Mouse (Mus musculus) Patski (cell line): ENCODE data around the gene Myoz1. TPM values are rescaled to one million over a fixed set of nuclear protein-coding genes. Genes with fewer than 3 reads are reported as not detected.

ENCODE experiments used
- ATAC-seq: fragments of 100-300 bp; one replicate; pipeline ENCODE4 v1.8.0; 2021
- CTCF ChIA-PET: fragments of 350-600 bp; sonication (Branson Sonifier 250); formaldehyde crosslinking; loops from one replicate; lab custom pipeline; 2022; ENCODE audit warnings: inconsistent platforms; lab: Charles Lee
- POLR2A ChIA-PET: fragments of 350-600 bp; sonication (Branson Sonifier 250); formaldehyde crosslinking; loops from one replicate; lab custom pipeline; 2022; ENCODE audit warnings: antibody characterized with exemption, inconsistent platforms; lab: Charles Lee
- DNase-seq: peaks from one replicate; pipeline ENCODE4 v3.0.0-alpha.2; 2011; ENCODE audit warnings: low read depth, low spot score
- H3K27me3 ChIP-seq: fragments of 371-371 bp; one replicate; pipeline ENCODE4 v1.5.1; 2021
- CTCF ChIP-seq: fragments of 100-300 bp; IDR thresholded peaks from one replicate; pipeline ENCODE4 v1.5.1; 2021
- in situ Hi-C: fragments of 300-500 bp; cut with MboI; formaldehyde crosslinking; loops from 3 replicates; pipeline ENCODE4 v1.11.1; 2018; ENCODE audit warnings: low pct_unique_long_range_greater_than_20kb, mixed read lengths
- polyA plus RNA-seq: library from polyadenylated mRNA; unstranded; gene quantifications from one replicate; pipeline ENCODE4 v1.2.3, GENCODE M21; 2021

Myoz1 gene
- polyA plus RNA-seq, 1 experiment from 2014 or later = not detected

DNA sequence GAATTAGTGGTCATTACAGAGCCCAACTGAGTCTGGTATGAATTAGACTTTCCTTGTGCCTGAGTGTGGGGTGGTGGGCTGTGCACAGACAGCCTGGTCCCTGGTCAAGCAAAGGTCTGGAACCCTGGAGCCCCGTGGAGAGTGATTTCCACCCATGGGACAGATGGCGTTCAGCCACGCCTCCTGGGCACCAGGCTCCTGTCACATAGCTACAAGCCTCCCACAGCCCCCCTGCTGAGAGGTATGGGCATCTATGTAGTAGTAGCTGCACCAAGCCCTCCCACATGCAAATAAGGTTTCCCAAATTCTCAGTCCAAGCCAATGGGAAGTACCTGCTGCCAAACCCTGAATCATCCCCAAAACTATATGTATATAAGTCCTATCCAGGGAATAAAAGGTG lies 29.4 kb downstream of the Myoz1 start:
- TF ChIP-seq CTCF = no peak
- in situ Hi-C loops = no loop called here

DNA sequence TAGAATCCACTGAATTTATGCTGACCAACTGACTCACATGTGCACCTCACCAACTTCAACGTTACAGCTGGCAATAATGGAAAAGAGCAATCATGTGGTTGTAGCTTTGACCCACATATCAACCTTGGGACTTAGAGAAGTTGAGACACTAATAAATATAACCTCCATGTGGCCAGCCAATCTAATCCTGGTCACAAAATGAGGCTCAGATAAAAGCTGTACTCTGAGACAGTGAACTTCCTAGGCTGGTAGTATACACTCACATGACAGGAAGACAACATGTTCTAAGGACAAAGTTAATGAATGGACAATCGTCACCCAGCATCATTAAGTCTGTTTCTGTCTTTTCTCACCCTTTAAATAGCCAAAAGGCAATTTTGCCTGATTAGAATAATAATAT lies 29.9 kb downstream of the Myoz1 start:
- in situ Hi-C loops = no loop called here
- ChIA-PET CTCF (interaction anchor here (1.0 kb wide), 1 partner anchor 12 kb away, joined by 3 read pairs; no protein-coding TSS in a partner anchor), POLR2A (no interaction called here)
- no peak for TF ChIP-seq CTCF
- H3K27me3 ChIP-seq = no peaks in the 10 kb centered on the region
- ATAC-seq (no peak), DNase-seq (no peak)

More for the DNA sequence above, 29.4 kb downstream of the Myoz1 start:
- no peak for ATAC-seq
- CTCF ChIA-PET = no interaction called here
- no peak for DNase-seq
- no peaks in the 10 kb centered on the region for H3K27me3 ChIP-seq
- POLR2A ChIA-PET = no interaction called here

DNA sequence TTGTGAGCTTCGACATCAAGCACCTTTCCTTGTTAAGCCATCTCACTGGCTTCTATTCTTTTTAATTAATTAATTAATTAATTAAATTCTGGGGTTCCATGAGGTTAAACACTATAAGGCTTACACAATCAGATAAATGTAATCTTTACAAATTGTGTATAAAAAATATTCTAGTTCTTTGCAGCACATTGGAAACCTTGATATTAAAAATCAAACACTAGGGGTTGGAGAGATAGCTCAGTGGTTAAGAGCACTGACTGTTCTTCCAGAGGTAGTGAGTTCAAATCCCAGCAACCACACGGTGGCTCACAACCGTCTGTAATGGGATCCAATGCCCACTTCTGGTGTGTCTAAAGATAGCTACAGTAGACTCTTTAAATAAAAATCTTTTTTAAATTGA lies 33.4 kb downstream of the Myoz1 start:
- no peak for DNase-seq
- in situ Hi-C loops = no loop called here
- ATAC-seq = no peak
- ChIA-PET CTCF (interaction anchor here (1.6 to 3.0 kb wide), 2 partner anchors 9 to 47 kb away, joined by 4 to 8 read pairs; no protein-coding TSS in a partner anchor), POLR2A (interaction anchor here (0.7 kb wide), 1 partner anchor 13 kb away, joined by 3 read pairs; no protein-coding TSS in a partner anchor)
- H3K27me3 ChIP-seq = no peaks in the 10 kb centered on the region
- TF ChIP-seq CTCF = no peak

DNA sequence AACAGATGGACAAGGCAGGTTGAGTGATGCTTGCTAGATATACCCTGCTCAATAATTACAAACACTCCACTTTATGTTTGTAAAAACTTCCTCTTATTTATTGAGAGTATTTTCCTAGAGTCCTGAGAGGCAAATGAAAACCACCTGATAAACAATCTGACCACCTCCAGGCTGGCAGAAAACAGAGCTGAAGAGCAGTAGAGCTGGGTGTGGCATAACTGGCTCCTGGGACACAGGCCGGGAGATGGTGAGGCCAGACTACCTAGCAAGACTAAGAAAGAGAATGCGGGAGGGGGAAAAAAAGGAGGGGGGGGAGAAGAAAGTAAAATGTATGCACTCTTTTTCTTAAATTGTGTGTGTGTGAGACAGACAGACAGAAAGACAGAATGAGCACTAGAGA lies 33.9 kb downstream of the Myoz1 start:
- no peaks in the 10 kb centered on the region for H3K27me3 ChIP-seq
- in situ Hi-C loops = no loop called here
- ATAC-seq (no peak), DNase-seq (no peak)
- no peak for TF ChIP-seq CTCF
- CTCF ChIA-PET = interaction anchor here (0.8 to 3.0 kb wide), 4 partner anchors 10 to 47 kb away, joined by 3 to 8 read pairs (median 4); no protein-coding TSS in a partner anchor
- POLR2A ChIA-PET = interaction anchor here (0.6 to 0.7 kb wide), 2 partner anchors 12 to 85 kb away, joined by 3 to 5 read pairs; partner anchors contain the start of gene Zswim8

DNA sequence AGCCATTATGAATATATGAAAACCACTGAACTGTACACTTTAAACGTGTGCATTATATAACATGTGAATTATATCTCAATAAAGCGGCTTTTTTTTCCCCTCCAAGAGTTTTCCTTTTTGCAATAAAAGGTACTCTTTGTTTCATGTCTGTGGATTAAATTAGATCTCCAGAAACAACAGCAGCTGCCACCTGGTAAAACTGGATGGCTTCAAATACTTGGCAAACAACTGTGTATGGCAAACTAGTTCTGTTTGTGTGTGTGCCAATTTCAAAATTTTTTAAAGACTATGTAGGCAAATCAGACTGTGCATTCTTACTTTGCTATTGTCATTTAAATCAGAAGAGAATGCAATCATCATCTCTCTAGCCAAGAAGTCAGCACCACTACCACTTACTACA lies 34.4 kb downstream of the Myoz1 start:
- no peaks in the 10 kb centered on the region for H3K27me3 ChIP-seq
- ATAC-seq (no peak), DNase-seq (no peak)
- TF ChIP-seq CTCF = no peak
- ChIA-PET CTCF (interaction anchor here (0.8 to 3.0 kb wide), 4 partner anchors 10 to 46 kb away, joined by 3 to 8 read pairs (median 4); no protein-coding TSS in a partner anchor), POLR2A (interaction anchor here (0.6 kb wide), 1 partner anchor 86 kb away, joined by 5 read pairs; the partner anchor contains the start of gene Zswim8)
- in situ Hi-C loops = no loop called here

DNA sequence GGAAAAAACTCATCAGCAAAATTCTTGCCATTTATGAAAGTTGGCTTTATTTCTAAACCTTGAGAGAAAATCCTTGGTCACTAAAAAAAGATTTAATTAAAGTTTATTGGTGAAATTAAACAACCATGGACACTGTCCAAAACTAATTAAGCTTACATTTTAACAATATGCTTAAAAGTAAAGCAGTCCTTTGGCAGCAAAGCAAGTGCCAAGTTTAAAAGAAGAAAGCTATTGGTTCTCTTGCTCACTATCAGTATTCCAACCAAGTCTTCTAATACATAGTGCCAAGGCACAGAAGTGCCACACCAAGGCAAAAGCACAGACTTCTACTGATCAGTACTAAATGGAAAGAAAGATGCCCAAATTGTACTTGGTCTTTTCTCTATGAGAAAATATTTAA lies 37.2 kb downstream of the Myoz1 start:
- no peak for DNase-seq
- no peak for ATAC-seq
- no peak for TF ChIP-seq CTCF
- POLR2A ChIA-PET = no interaction called here
- CTCF ChIA-PET = interaction anchor here (0.7 to 1.6 kb wide), 6 partner anchors 11 to 43 kb away, joined by 3 to 6 read pairs (median 3); no protein-coding TSS in a partner anchor
- H3K27me3 ChIP-seq = no peaks in the 10 kb centered on the region
- in situ Hi-C loops = no loop called here

DNA sequence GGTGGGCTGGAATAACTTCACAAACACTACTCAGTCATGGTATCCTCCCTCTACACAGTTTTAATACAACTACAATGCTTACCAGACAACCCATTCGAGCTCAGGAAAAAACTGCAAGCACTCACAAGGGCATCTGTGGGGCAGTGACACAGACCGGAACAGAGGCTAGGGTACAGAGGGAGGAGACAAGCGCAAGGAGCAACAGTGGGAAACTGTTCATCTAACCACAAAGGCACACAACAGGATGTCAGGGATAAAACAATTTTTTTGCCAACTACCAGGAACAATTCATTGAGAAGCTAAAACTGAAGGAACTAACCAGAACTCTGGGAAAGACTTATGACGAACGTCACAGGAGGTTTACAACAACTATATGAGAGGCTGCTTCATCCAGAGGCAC lies 38.1 kb downstream of the Myoz1 start:
- TF ChIP-seq CTCF = no peak
- ChIA-PET POLR2A (interaction anchor here (0.9 kb wide), 1 partner anchor 45 kb away, joined by 3 read pairs; no protein-coding TSS in a partner anchor), CTCF (interaction anchor here (1.2 to 1.6 kb wide), 5 partner anchors 12 to 22 kb away, joined by 3 to 6 read pairs (median 3); partner anchors contain the start of gene Usp54)
- in situ Hi-C loops = no loop called here
- DNase-seq (no peak), ATAC-seq (no peak)
- H3K27me3 ChIP-seq = no peaks in the 10 kb centered on the region

DNA sequence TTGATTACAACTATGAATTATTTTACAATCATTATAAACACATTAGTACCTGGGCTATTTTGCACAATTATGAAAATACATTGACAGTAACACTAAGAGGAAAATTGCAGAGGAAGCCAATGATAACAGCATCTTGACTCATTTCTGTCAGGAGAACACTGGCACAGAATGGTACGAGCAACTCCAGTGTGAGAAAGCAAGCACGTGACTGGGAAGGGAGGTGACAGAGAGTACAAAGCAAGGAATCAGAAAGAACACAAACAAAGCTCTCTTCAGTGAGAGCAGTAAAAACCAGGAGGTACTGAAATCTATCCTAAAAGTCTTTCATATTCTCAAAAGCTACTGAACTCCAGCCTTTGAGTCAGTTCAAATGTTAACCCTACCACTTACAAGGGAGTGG lies 39.9 kb downstream of the Myoz1 start:
- CTCF ChIA-PET = interaction anchor here (1.0 kb wide), 1 partner anchor 15 kb away, joined by 3 read pairs; no protein-coding TSS in a partner anchor
- no peak for TF ChIP-seq CTCF
- no peaks in the 10 kb centered on the region for H3K27me3 ChIP-seq
- ATAC-seq = no peak
- DNase-seq = no peak
- POLR2A ChIA-PET = no interaction called here
- in situ Hi-C loops = no loop called here

DNA sequence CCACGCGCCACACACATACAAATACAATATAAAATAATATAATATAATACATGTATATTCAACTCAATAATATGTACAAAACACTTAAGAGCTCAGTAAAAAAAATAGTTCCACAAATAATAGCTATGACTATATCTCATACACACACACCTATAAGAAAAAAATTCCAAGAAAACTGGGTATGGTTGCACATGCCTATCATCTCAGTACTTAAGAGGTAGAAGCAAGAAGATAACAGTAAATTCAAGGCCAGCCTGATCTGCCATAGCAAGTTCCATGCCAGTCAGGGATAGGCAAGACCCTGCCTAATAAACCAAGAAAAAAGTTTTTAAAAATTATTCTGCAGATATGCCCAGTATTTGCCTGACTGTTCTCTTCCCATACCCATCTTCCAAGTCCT lies 41.3 kb downstream of the Myoz1 start:
- POLR2A ChIA-PET = interaction anchor here (0.6 kb wide), 1 partner anchor 124 kb away, joined by 3 read pairs; no protein-coding TSS in a partner anchor
- no peak for TF ChIP-seq CTCF

DNA sequence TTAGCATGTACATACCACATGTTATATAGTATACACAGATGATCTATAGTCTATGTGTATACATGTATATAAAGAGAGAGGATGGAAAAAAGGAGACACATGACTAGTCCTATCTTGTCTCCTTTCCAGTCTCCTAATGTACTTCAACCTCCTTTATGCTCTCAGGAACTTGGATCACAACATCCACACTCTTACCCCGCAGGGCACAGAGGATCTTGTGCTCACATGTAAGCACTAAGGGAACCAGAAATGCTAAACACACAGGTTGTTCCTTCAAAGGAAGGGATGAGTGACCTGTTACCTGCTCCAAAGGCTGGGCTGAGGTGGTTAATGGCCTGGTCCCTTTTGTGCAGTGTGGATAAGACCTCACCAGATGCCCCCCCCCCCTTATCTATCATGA lies 43.5 kb downstream of the Myoz1 start:
- DNase-seq (no peak), ATAC-seq (no peak)
- no peaks in the 10 kb centered on the region for H3K27me3 ChIP-seq
- TF ChIP-seq CTCF = no peak
- in situ Hi-C loops = no loop called here
- ChIA-PET CTCF (no interaction called here), POLR2A (interaction anchor here (0.6 kb wide), 1 partner anchor 589 kb away, joined by 4 read pairs; no protein-coding TSS in a partner anchor)

More for the DNA sequence above, 41.3 kb downstream of the Myoz1 start:
- DNase-seq (no peak), ATAC-seq (no peak)
- in situ Hi-C loops = no loop called here
- CTCF ChIA-PET = interaction anchor here (1.1 to 1.4 kb wide), 3 partner anchors 10 to 17 kb away, joined by 3 read pairs; no protein-coding TSS in a partner anchor
- H3K27me3 ChIP-seq = no peaks in the 10 kb centered on the region

DNA sequence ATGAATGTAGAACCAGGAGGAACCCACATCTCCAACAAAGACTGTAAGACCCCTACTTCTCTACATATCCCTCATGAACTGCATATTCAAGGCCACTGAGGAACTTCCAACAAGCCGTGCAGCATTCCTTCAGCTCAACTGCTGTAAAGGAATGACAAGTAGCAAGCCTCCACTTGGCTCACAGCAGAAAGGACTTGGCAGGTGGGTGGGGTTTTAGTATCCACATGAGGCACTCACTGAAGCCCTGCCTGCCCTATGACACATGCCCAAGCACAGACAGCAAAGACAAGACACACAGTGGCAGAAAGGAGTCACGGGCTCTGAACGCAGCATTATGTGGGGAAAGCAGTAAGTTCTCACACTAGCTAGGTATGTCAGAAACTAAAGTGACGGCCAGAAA lies 46.2 kb downstream of the Myoz1 start:
- ChIA-PET CTCF (interaction anchor here (1.2 to 2.4 kb wide), 2 partner anchors 12 to 21 kb away, joined by 3 to 6 read pairs; no protein-coding TSS in a partner anchor), POLR2A (interaction anchor here (0.6 to 1.4 kb wide), 2 partner anchors 13 to 16 kb away, joined by 3 read pairs; no protein-coding TSS in a partner anchor)
- no peaks in the 10 kb centered on the region for H3K27me3 ChIP-seq
- ATAC-seq (peak; percentile 87), DNase-seq (peak; percentile 58)
- in situ Hi-C loops = no loop called here
- no peak for TF ChIP-seq CTCF
